Mouse (Mus musculus) olfactory bulb, adult 2 months (tissue): ENCODE results near the gene Dpp10.

Source experiments
- CTCF ChIP-seq: fragments of 200-500 bp; IDR thresholded peaks from 2 replicates; pipeline ENCODE4 v1.5.1; 2012; ENCODE audit warnings: low read depth, mild to moderate bottlenecking, low read length, moderate library complexity; ENCODE audit not compliant: insufficient read depth
- POLR2A ChIP-seq: fragments of 200-500 bp; IDR thresholded peaks from 2 replicates; pipeline ENCODE4 v1.6.1; 2012; ENCODE audit warnings: mild to moderate bottlenecking, low read depth, low read length, moderate library complexity; ENCODE audit not compliant: insufficient read depth

GRCm38 (mm10) chr1:124032677-124033076 is 12.7 kb downstream of the Dpp10 start:
- TF ChIP-seq CTCF (no peak), POLR2A (no peak)
